Mouse (Mus musculus) lung, postnatal 0 days (tissue): ENCODE data around the gene Rnps1. TPM values are rescaled to one million over a fixed set of nuclear protein-coding genes. Genes with fewer than 3 reads are reported as not detected.

ENCODE experiments used
- ATAC-seq: fragments of 200-750 bp; cut with Nextera tagmentation; 2 replicates; pipeline ENCODE4 v1.8.0; 2017; ENCODE audit warnings: moderate library complexity
- DNase-seq: peaks from one replicate; pipeline ENCODE4 v3.0.0-alpha.2; 2016; ENCODE audit warnings: low spot score
- H3K27ac ChIP-seq: fragments of 300-500 bp; sonication (generic); 2 replicates; pipeline ENCODE4 v1.5.1; 2014; ENCODE audit warnings: antibody characterized with exemption, mild to moderate bottlenecking, low read length, mixed read lengths
- H3K27me3 ChIP-seq: fragments of 300-500 bp; sonication (generic); replicated peaks from 2 replicates; pipeline ENCODE4 v1.6.1; 2014; ENCODE audit warnings: low read length, mixed read lengths; ENCODE audit not compliant: insufficient read depth
- H3K36me3 ChIP-seq: fragments of 300-500 bp; sonication (generic); 2 replicates; pipeline ENCODE4 v1.6.1; 2014; ENCODE audit warnings: low read length, mixed read lengths; ENCODE audit not compliant: insufficient read depth
- H3K4me1 ChIP-seq: fragments of 300-500 bp; sonication (generic); 2 replicates; pipeline ENCODE4 v1.6.1; 2014; ENCODE audit warnings: antibody characterized with exemption, low read depth, low read length, mixed read lengths; ENCODE audit not compliant: insufficient read depth
- H3K4me2 ChIP-seq: fragments of 300-500 bp; sonication (generic); replicated peaks from 2 replicates; pipeline ENCODE4 v1.6.1; 2014; ENCODE audit warnings: low read depth, mild to moderate bottlenecking, low read length, moderate library complexity, mixed read lengths
- H3K4me3 ChIP-seq: fragments of 300-500 bp; sonication (generic); 2 replicates; pipeline ENCODE4 v1.5.1; 2014; ENCODE audit warnings: low read depth, low read length
- H3K9ac ChIP-seq: fragments of 300-500 bp; sonication (generic); replicated peaks from 2 replicates; pipeline ENCODE4 v1.6.1; 2014; ENCODE audit warnings: low read depth, mild to moderate bottlenecking
- H3K9me3 ChIP-seq: fragments of 300-500 bp; sonication (generic); 2 replicates; pipeline ENCODE4 v1.6.1; 2016; ENCODE audit warnings: low read length, mixed read lengths
- CTCF ChIP-seq: IDR thresholded peaks from 2 replicates; pipeline ENCODE4 v1.5.1; 2016; ENCODE audit warnings: antibody characterized with exemption, mild to moderate bottlenecking
- EP300 ChIP-seq: IDR thresholded peaks from 2 replicates; pipeline ENCODE4 v1.6.1; 2016; ENCODE audit warnings: antibody characterized with exemption, mild to moderate bottlenecking, control low read depth
- WGBS: fragments of 180-500 bp; shearing (Covaris S2); extraction: QIAGEN DNeasy Blood & Tissue Kit; methylation state at CpG from one replicate; pipeline ENCODE4 v1.1.7; 2014; 5-methylcytosine and 5-hydroxymethylcytosine counted together
- polyA plus RNA-seq: library from polyadenylated mRNA; unstranded; fragments of >200 nt; fragmentation: Nextera tagmentation; extraction: Ambion mirVana; gene quantifications from 2 replicates; pipeline ENCODE4 v1.2.1, GENCODE M21; 2015

Rnps1 gene
- 99.6 and 109 TPM in 2 replicates for polyA plus RNA-seq

DNA sequence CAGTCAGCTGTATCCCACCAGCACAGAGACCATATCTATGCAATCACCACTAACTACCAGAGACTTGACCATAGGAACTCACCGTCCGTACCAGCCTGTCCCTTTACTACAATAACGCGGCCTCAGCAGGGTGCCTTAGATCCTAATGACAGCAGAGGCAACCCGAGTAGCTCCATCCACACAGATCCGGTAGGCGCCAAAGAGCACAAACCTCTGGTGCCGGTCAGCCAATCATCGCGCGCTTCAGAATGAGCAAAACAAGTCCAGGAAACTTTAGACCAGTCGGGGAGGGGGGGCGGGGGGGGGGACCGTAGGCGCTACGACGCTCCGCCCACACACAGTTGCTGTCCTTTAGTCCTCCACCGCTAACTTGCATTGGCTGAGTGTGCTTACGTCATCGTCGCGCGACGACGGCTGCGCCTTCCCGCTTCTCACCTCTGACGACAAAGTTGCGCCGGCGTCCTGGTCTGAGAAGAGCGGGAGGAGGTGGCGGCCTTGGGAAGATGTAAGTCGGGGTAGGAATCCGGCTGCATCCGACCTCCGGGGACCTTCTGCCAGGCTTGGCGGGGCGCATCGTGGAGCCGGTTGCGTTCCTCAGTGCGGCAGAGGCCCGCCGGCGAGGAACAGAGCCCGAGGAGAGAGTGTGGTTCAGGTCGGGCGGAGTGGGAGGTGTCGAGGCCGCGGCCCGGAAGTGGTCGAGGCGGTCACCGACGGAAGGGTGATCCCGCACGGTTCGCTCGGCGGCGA, at the start of gene Rnps1:
Gene Rnps1, plus strand, starts transcription at position 336 of the 747 bp plus-strand sequence.
- 1% methylated on average over 57 of the region's 64 CpGs for WGBS
- ATAC-seq, result peak; percentile 93
- H3K4me1 ChIP-seq, result peaks cover 9% of the 10 kb centered on the region; the same call in 1 of the 2 replicates
- TF ChIP-seq EP300, result no peak
- no peak; the same call in 1 of the 2 replicates for TF ChIP-seq CTCF
- H3K27ac ChIP-seq, result peak within 1 kb of the TSS; percentile 93
- peak within 1 kb of the TSS; percentile 86 for H3K4me2 ChIP-seq
- peak within 1 kb of the TSS; percentile 77 for H3K4me3 ChIP-seq
- H3K36me3 ChIP-seq, result peaks cover 4% of the 10 kb centered on the region; the same call in 1 of the 2 replicates
- H3K27me3 ChIP-seq, result no peaks in the 10 kb centered on the region
- H3K9ac ChIP-seq, result peak within 1 kb of the TSS; percentile 96
- H3K9me3 ChIP-seq, result no peaks in the 10 kb centered on the region
- peak; percentile 100 for DNase-seq

DNA sequence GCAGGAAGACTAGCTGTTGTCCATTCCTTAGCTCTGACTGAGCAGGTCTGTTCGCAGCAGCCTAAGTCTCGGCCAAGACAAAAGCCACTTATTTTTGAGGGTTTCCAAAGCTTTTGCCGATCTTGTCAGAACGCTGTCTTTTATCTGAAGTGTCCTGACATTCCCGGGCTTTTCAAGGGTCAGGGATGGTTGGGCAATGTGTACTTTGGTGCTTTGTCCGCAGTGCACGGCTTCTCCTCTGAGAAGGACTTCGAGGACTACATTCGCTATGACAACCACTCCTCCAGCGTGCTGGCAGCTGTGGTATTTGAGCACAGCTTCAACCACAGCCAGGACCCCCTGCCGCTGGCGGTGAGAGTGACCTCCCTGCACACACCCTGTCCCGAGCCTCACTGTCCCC, 48.5 kb upstream of the Rnps1 start:
- H3K36me3 ChIP-seq, result peaks cover 6% of the 10 kb centered on the region; the same call in 1 of the 2 replicates
- peak; percentile 81 for DNase-seq
- no peak overlapping the region for H3K4me3 ChIP-seq
- ATAC-seq, result peak; percentile 92
- no peak overlapping the region for H3K9ac ChIP-seq
- no peaks in the 10 kb centered on the region for H3K9me3 ChIP-seq
- TF ChIP-seq CTCF, result no peak
- peak; percentile 90 for TF ChIP-seq EP300
- H3K4me2 ChIP-seq, result no peak overlapping the region
- 33% methylated on average over 13 of the region's 13 CpGs for WGBS
- H3K4me1 ChIP-seq, result 0 out of 2 replicates have a peak, but pooled peaks cover 3% of the 10 kb centered on the region
- peak overlapping the region; percentile 9; the same call in 1 of the 2 replicates for H3K27ac ChIP-seq
- H3K27me3 ChIP-seq, result no peaks in the 10 kb centered on the region

DNA sequence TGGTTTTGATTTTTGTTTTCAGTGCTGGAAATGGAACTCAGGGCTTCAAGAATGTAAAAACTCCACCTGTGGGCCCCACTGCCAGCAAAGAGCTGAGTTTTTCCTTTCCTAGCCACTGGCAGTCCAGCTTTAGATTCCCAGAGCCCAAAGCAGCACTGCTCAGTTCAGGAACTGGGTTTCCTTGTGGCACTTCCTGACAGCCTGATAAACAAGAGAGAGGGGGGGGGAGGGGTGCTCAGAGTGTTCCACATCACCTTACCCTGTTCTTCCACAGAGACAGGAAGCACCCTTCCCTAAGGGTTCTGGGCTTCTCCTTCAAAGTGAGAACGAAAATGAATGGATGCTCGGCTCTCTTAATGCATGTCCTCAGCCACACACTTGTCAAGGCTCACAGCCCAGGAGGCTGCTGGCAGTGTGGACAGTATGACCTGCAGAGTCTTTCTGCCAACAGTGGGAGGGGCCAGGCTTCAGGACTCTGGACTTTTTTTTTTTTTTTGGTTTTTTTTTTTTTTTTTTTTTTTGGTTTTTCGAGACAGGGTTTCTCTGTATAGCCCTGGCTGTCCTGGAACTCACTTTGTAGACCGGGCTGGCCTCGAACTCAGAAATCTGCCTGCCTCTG, 39.2 kb upstream of the Rnps1 start:
- H3K4me1 ChIP-seq, result no peaks in the 10 kb centered on the region
- 56% methylated on average over 4 of the region's 5 CpGs for WGBS
- no peak overlapping the region for H3K27ac ChIP-seq
- no peak overlapping the region for H3K4me2 ChIP-seq
- H3K4me3 ChIP-seq, result no peak overlapping the region
- peak; percentile 54 for DNase-seq
- no peaks in the 10 kb centered on the region for H3K27me3 ChIP-seq
- peaks cover 8% of the 10 kb centered on the region; the same call in 1 of the 2 replicates for H3K36me3 ChIP-seq
- peak; percentile 65 for ATAC-seq
- TF ChIP-seq EP300 (0 out of 2 replicates have a peak, but pooled peaks have one; percentile 11), CTCF (no peak)
- no peaks in the 10 kb centered on the region for H3K9me3 ChIP-seq
- H3K9ac ChIP-seq, result no peak overlapping the region

DNA sequence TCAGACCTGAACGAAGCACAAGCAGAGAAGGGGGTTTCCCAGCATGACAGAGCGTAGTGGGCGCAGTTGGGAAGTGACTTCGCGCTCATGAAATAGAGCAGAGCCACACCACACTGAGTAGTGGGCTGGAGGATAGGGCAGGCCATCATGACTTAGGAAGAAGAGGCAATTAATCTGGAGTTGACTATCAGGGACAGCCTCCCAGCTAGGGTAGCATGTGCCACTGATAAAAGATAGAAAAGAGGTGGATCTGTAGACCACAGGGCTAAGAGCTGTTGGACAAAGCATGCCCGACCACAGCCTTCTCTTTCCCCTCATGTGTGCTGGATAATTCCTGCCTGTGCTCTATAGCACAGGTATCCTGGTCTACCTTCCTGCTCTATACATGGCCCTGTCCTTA, 38.5 kb upstream of the Rnps1 start:
- Histone ChIP-seq H3K9me3 (no peaks in the 10 kb centered on the region), H3K27me3 (no peaks in the 10 kb centered on the region), H3K36me3 (peaks cover 8% of the 10 kb centered on the region; the same call in 1 of the 2 replicates), H3K9ac (no peak overlapping the region), H3K4me3 (no peak overlapping the region), H3K4me1 (no peaks in the 10 kb centered on the region), H3K27ac (no peak overlapping the region), H3K4me2 (no peak overlapping the region)
- ATAC-seq (no peak), DNase-seq (no peak)
- WGBS, result 96% methylated on average over 6 of the region's 6 CpGs
- no peak for TF ChIP-seq EP300
- no peak for TF ChIP-seq CTCF

DNA sequence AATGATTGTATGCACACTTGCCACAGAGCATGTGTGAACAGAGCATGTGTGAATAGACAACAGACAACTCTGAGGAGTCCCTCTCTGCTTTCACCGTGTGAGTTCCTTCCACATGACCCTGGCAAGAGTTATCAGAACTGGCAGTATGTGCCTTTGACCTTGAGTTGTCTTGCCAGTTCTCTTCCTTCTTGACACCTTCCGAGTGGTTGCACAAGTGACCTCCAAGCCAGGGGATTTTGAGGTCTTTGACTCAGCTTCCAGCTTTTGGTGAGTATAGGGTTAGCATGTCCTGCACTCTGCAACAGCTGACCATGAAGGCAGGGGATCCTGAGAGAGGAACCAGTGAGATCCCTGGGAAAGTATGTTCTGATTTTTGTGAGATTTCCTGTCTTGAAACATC, 35.9 kb upstream of the Rnps1 start:
- Histone ChIP-seq H3K4me1 (no peaks in the 10 kb centered on the region), H3K36me3 (peaks cover 8% of the 10 kb centered on the region; the same call in 1 of the 2 replicates), H3K4me2 (no peak overlapping the region), H3K9ac (no peak overlapping the region), H3K4me3 (no peak overlapping the region), H3K27ac (no peak overlapping the region), H3K9me3 (no peaks in the 10 kb centered on the region), H3K27me3 (no peaks in the 10 kb centered on the region)
- TF ChIP-seq EP300, result no peak
- no peak for TF ChIP-seq CTCF
- DNase-seq (no peak), ATAC-seq (no peak)
- 59% methylated on average over 2 of the region's 2 CpGs for WGBS

DNA sequence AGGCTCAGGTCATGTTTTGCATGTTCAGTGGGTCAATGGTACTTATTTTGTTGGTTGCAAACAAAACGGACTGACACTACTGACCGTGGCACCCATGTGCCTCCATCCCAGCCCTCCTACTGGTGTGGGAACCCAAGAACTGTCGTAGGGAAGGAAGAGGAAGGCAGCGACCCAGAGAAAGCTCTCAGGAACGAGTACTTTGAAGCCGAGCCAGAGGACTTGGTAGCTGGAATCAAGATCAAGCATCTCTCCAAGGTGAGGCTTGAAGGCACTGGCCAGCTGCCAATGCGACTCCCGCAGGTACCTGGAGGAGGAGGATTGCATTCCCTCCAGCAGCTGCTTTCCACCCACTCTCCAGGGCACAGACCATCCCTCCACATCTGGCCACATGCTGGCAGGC, 30.6 kb upstream of the Rnps1 start:
- TF ChIP-seq EP300 (no peak), CTCF (no peak)
- H3K27ac ChIP-seq, result no peak overlapping the region
- ATAC-seq, result peak; percentile 90
- peak; percentile 91 for DNase-seq
- H3K4me3 ChIP-seq, result no peak overlapping the region
- no peaks in the 10 kb centered on the region for H3K9me3 ChIP-seq
- H3K27me3 ChIP-seq, result no peaks in the 10 kb centered on the region
- H3K9ac ChIP-seq, result no peak overlapping the region
- no peak overlapping the region for H3K4me2 ChIP-seq
- WGBS, result 55% methylated on average over 8 of the region's 8 CpGs
- H3K36me3 ChIP-seq, result peaks cover 16% of the 10 kb centered on the region
- no peaks in the 10 kb centered on the region for H3K4me1 ChIP-seq
